Mouse (Mus musculus) skeletal muscle tissue, adult 2 months (tissue): ENCODE results near the gene Slc43a2.
"Not testable (repeated sequence)": the region's sequence is repeated elsewhere in the genome, so short reads cannot be mapped to it uniquely, and the experiment has no call there.

ENCODE experiments used
- DNase-seq: peaks from one replicate; pipeline ENCODE4 v3.0.0-alpha.2; 2012; ENCODE audit warnings: low read depth, low spot score

Slc43a2 gene

GRCm38 (mm10) chr11:75551321-75551720 is 19.8 kb downstream of the Slc43a2 start:
- DNase-seq, result no peak

DNA sequence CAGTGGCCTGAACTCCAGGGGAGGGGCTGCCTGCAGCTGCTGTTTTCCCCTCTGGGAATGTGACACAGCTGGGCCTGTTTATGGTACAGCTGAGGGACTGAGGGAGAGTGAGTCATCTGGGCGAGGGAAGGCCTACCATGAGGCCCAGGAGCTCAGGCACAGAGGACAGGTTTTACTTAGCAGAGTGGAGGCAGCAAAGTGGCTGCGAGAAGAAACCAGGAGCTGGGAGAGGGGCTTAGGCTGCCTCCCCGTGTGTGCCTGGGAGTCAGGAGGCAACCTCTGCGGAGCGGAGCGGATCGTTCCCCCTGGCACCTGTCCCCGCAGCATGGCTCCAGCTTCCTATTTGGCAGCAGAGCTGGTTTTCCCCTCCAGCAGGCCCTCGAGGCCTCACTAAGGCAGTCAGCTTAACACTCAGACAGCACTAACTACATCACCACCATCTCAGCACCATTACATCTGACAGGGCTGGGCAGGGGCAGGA is 20.5 kb downstream of the Slc43a2 start:
- DNase-seq, result no peak

GRCm38 (mm10) chr11:75552906-75553482 is 21.5 kb downstream of the Slc43a2 start:
- no peak for DNase-seq

DNA sequence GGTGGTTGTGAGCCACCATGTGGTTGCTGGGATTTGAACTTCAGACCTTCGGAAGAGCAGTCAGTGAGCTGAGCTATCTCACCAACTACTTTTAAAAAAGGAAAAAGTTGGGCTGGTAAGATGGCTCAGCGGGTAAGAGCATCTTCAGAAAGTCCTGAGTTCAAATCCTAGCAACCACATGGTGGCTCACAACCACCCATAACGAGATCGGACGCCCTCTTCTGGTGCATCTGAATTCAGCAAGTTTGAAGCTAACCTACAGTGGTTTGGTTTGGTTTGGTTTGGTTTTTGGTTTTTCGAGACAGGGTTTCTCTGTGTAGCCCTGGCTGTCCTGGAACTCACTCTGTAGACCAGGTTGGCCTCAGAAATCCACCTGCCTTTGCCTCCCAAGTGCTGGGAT is 24.5 kb downstream of the Slc43a2 start:
- not testable (repeated sequence) for DNase-seq

GRCm38 (mm10) chr11:75557142-75557541 is 25.6 kb downstream of the Slc43a2 start:
- no peak for DNase-seq

GRCm38 (mm10) chr11:75558101-75558500 is 26.6 kb downstream of the Slc43a2 start:
- no peak for DNase-seq

- no peak for DNase-seq
These were observed 28.5 kb downstream of the Slc43a2 start for GRCm38 (mm10) chr11:75559870-75560504.

- DNase-seq, result no peak
These were observed 29.3 kb downstream of the Slc43a2 start for GRCm38 (mm10) chr11:75560530-75561409.

- no peak for DNase-seq
These were observed 29.9 kb downstream of the Slc43a2 start for GRCm38 (mm10) chr11:75561410-75561791.

DNA sequence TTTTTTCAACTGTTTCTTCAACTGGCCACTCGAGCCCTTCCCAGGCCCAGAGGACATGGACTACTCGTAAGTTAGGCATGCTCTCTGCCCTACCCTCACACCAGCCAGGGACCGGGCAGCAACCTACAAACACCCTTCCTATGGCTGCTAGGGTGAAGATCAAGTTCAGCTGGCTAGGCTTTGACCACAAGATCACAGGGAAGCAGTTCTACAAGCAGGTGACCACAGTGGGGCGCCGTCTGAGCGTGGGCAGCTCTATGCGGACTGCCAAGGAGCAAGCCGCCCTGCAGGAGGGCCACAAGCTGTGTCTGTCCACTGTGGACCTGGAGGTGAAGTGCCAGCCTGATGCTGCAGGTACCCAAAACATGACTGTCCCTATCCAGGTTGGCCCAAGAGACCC is 31.3 kb downstream of the Slc43a2 start:
- no peak for DNase-seq

DNA sequence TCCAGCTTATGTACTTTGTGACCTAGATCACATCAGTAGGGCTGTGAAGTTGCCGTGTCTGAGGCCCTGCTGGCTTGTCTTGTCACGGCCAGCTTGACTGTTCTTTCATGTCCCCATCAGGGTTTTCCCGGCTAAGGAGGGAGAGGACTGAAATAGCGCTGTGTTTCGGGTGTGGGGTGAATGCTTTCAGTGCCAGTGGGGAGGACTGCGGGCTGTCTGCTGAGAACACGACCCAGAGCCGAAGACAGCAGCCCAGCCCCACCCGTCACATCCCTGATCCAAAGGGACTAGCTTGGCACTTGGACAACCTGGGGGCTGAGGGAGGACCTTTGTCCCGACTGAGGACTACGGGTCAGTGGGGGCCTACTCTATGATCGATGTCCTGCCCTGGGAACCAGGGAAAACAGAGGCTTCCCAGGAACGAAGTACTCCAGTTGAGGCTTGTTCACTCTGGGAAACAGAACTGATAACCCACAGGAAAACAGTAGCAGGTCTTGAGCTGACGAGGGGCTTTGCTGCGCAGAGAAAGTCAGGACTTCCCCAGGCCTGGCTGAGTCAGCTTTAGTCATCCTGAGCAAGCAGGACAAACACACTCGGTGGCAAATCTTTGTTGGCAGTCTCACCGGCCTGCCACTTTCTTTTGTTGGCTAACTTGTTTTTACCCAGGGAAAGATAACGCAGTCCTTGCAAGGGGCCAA is 32.5 kb downstream of the Slc43a2 start:
- no peak for DNase-seq

DNA sequence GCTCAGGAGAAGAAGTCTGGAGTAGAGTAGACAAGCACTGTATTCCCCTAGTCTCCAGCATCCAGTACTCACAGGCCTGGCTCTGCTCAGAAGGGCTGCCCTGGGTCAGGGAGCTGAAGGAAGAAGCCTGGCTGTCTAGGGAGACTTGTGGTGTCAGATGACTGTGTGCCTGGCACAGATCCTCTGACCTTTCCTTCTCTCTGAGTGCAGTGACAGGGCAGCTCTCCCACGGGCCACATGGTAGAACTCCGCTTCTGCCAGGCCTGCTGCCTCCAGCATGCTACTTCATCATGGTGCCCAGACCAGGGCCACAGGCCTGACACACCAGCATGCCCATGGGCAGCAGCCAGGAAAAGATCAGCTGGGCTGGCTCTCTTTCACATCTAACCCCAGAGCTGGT is 34.4 kb downstream of the Slc43a2 start:
- peak; percentile 96 for DNase-seq

DNA sequence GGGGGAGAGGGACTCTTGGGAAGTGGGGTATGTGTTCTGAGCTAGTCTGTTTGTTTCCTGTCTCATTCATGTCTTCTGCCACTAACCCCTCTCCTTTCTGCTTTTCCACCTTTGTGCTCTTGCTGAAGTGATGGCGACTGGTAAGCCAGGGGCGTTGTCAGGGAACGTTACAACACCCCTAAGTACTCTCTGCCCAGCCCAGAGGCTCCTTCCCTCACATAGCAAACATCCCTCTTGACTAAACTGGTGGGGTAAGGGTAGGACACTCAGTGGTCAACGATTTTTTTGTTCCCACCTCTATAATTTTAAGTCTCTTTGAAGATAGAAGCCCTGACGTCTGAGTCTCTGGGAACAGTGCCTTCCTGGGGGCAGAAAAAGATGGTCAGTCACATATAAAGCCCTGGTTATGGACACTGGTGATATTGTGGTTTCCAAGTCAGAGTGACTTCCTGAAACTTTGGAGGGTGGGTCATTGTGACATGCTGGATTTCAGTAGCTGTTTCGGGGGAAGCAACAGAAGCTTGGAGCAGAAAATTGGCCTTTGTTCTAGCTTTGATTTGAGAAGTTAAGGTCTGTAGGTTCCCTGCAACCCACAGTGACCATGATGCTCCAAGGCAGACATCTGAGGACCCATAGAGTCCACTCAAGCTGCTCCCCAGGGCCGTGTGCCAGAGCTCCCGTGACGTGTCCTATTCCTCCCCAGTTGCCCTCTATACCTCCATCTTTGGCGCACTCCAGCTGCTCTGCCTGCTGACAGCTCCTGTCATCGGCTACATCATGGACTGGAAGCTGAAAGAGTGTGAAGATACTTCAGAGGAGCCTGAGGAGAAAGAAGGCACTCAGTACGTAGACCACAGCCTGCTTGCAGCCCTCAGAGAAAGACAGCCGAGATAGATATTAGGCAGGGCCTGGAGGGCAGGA is 35.0 kb downstream of the Slc43a2 start:
- DNase-seq, result no peak

DNA sequence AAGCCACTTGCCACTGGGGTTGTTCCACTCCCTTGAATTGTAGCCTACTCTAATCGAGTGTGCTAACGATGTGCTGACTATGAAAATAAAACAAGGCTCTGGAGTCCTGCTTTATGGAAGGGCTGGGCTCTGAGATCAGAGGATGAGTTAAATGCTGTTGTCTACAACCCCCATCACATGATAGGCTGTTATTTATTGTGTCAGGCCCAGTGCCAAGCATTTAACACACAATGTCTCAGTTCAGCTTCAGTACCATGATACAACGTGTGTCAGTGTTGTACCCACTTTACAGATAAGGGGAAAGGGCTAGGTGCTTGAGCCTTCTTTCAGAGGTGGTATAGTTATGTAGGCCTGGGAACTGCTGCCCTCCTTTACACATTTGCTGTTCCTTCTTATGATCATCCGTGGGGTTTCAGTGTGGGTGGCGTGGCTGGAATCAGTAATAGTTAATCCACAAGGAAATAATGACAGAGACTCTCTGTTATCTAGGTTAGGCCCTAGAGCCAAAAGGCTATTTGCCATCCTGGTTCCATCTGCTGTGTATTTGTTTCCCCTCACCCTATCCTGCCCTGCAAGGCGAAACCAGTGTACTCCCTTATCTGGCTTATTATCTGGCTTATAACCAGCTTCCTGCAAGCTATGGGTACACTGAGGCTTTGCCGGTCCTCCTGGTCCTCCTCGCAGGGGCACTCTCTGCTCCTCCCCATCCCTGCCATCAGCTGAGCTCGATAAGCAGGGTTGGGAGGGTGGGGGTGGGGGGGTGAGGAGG is 36.0 kb downstream of the Slc43a2 start:
- DNase-seq, result no peak

DNA sequence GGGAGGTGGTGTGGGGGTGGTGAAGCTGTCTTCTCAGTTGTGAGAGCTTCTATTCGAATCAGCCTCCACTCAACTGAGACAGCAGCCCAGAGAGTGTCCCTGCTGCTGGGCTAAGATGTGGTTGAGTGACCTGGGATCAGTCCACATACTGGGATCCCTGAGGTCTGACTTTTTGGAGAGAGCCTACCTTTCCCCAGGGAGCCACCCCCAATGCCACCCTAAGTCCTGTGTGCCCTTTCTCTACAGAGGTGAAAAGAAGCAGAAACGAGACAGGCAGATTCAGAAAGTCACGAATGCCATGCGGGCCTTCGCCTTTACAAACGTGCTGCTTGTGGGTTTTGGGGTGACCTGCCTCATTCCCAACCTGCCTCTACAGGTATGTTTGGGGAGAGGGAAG is 36.6 kb downstream of the Slc43a2 start:
- DNase-seq, result no peak

GRCm38 (mm10) chr11:75568962-75569361 is 37.5 kb downstream of the Slc43a2 start:
- DNase-seq, result no peak

DNA sequence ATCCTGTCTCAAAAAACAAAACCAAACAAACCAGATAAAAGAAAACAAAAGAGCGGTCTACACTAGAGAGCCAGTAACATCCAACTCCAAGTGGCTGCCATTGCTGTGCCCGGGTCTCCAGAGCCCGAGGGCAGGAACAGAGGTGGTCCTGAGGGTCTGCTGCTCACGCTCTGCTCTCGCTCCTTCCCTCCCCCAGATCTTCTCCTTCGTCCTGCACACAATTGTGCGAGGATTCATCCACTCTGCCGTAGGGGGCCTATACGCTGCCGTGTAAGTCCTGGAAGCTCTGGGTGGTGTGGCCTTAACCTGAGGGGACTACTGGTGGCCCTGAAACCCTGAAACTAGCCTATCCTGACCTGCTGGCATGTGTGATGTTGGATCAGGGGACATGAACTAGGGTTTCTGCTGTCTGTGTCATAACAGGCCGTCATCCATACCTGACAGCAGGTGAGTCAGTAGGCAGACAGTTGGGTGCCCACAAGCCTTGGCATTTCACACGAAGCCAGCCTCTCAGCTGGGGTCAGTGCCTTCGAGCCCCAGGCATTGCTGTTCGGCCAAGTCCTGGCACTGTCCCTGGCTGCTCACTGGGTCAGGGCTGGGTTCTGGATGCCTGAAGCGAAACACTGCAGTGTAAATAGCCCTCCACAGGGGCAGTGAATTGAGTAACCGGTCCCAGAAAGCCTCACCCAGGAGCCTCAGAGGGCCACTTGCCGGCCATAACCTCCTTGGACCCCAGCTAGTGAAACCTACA is 39.1 kb downstream of the Slc43a2 start:
- no peak for DNase-seq

DNA sequence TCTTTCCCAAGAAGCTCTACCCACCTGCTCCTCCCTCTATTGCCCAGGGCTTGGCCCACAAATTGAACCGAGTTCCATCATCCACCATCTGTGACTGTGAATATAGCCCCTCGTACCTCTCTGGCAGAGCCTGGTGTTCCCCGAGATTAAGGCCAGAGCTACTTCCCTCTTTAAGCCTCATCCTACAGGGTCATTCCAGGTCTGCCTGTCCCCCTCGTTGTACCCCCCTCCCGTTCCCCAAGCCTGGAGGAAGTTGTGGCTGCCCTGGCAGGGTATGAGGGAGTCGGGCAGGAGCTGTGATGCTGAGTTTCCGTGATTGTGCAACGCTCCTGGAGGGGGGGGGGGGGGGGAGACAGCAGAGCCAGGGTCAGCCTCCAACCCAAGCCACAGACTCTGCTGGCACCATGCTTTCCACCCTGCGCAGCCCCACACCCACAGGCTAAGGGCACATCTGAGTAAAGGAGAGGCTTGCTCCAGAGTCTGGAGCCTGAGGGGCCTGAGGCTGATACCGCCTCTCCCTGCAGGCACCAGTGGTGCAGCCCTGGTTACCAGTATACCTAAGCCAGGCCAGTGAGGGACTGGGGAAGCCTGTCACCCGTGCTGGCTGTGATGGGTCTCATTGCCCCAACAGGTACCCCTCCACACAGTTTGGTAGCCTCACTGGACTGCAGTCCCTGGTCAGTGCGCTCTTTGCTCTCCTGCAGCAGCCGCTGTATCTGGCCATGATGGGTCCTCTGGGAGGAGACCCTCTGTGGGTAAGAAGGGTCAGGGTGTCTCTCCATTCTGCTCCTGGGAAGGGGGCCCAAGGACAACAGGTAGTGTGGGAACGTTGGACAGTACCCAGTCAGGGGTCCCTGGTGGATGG is 39.9 kb downstream of the Slc43a2 start:
- DNase-seq, result peak; percentile 81
